Mouse (Mus musculus) intestine, embryonic 14.5 days (tissue): ENCODE results near the gene Pfn3. TPM values are rescaled to one million over a fixed set of nuclear protein-coding genes. Genes with fewer than 3 reads are reported as not detected.
A peak's percentile ranks its signal among the peaks of the same experiment; 100 is the strongest.
"Not testable (repeated sequence)": the region's sequence is repeated elsewhere in the genome, so short reads cannot be mapped to it uniquely, and the experiment has no call there.

ENCODE experiments used
- ATAC-seq: fragments of 200-750 bp; cut with Nextera tagmentation; replicated peaks from 2 replicates; pipeline ENCODE4 v1.8.0; 2017; ENCODE audit warnings: low read depth, moderate number of reproducible peaks, moderate TSS enrichment, moderate library complexity; ENCODE audit not compliant: low FRiP score, low TSS enrichment
- DNase-seq: peaks from one replicate; pipeline ENCODE4 v3.0.0-alpha.2; 2018; ENCODE audit warnings: low spot score
- H3K27ac ChIP-seq: fragments of 300-500 bp; sonication (generic); 2 replicates; pipeline ENCODE4 v1.5.1; 2014; ENCODE audit warnings: low read depth, mild to moderate bottlenecking, control low read depth
- H3K27me3 ChIP-seq: fragments of 300-500 bp; sonication (generic); replicated peaks from 2 replicates; pipeline ENCODE4 v1.6.1; 2014; ENCODE audit warnings: low read length, control low read depth; ENCODE audit not compliant: control insufficient read depth, insufficient read depth
- H3K36me3 ChIP-seq: fragments of 300-500 bp; sonication (generic); 2 replicates; pipeline ENCODE4 v1.6.1; 2014; ENCODE audit warnings: low read length, control low read depth; ENCODE audit not compliant: control insufficient read depth, insufficient read depth
- H3K4me1 ChIP-seq: fragments of 300-500 bp; sonication (generic); replicated peaks from 2 replicates; pipeline ENCODE4 v1.6.1; 2014; ENCODE audit warnings: low read length, control low read depth, mixed read lengths; ENCODE audit not compliant: control insufficient read depth, insufficient read depth
- H3K4me2 ChIP-seq: fragments of 300-500 bp; sonication (generic); 2 replicates; pipeline ENCODE4 v1.6.1; 2014; ENCODE audit warnings: low read length
- H3K4me3 ChIP-seq: fragments of 300-500 bp; sonication (generic); 2 replicates; pipeline ENCODE4 v1.5.1; 2014; ENCODE audit warnings: low read depth, low read length, control low read depth, mixed read lengths
- H3K9ac ChIP-seq: fragments of 300-500 bp; sonication (generic); 2 replicates; pipeline ENCODE4 v1.6.1; 2014; ENCODE audit warnings: mild to moderate bottlenecking, low read length
- H3K9me3 ChIP-seq: fragments of 300-500 bp; sonication (generic); 2 replicates; pipeline ENCODE4 v1.6.1; 2016; ENCODE audit warnings: low read length, control low read depth; ENCODE audit not compliant: control insufficient read depth
- WGBS: fragments of 180-500 bp; shearing (Covaris S2); extraction: QIAGEN DNeasy Blood & Tissue Kit; methylation state at CpG from one replicate; pipeline ENCODE4 v1.1.7; 2014; 5-methylcytosine and 5-hydroxymethylcytosine counted together
- polyA plus RNA-seq: library from polyadenylated mRNA; unstranded; fragments of >200 nt; fragmentation: Nextera tagmentation; extraction: Ambion mirVana; gene quantifications from 2 replicates; pipeline ENCODE4 v1.2.1, GENCODE M21; 2014

Pfn3 gene
- polyA plus RNA-seq, 1 experiment from 2014 or later = not detected

GRCm38 (mm10) chr13:55443799-55444285 is 28.8 kb upstream of the Pfn3 start:
- peaks cover 3% of the 10 kb centered on the region; the same call in 1 of the 2 replicates for H3K36me3 ChIP-seq
- H3K27ac ChIP-seq = peak overlapping the region; percentile 95
- H3K4me1 ChIP-seq = peaks cover 26% of the 10 kb centered on the region
- H3K9ac ChIP-seq = peak overlapping the region; percentile 55
- peak overlapping the region; percentile 61 for H3K4me2 ChIP-seq
- no peak for DNase-seq
- WGBS = 30% methylated on average over 9 of the region's 9 CpGs
- ATAC-seq = no peak
- H3K9me3 ChIP-seq = no peaks in the 10 kb centered on the region
- peak overlapping the region; percentile 87 for H3K4me3 ChIP-seq
- no peaks in the 10 kb centered on the region for H3K27me3 ChIP-seq

DNA sequence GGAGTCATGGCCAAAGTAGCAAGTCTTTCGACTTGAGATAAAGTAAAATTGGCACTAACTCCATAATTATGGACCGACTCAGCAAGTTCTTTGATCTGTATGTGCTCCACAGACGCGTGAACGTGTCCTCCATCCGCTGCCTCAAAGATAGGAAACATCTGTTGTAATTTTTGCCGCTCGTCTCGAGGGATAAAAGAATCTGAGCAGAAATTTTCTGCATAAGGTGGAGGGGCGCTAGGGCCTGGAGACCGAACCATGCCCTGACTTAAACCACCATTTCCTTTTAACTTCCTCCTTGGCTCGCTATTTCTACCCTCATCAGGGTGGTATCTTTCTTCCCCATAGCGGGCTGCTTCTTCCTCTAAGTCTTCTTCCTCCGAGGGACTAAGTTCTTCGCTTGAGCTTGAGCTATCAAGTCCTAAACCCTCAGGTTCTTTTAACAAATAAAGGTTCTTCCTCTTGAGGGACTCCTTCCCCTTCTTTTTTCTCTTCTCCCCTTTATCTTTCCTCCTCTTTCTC is 22.1 kb upstream of the Pfn3 start:
- not testable (repeated sequence) for H3K27me3 ChIP-seq, H3K27ac ChIP-seq, DNase-seq, H3K4me1 ChIP-seq, H3K36me3 ChIP-seq, ATAC-seq, H3K9ac ChIP-seq, H3K4me2 ChIP-seq, H3K9me3 ChIP-seq, H3K4me3 ChIP-seq
- 94% methylated on average over 15 of the region's 15 CpGs for WGBS

- no peak overlapping the region for H3K9ac ChIP-seq
- no peak for ATAC-seq
- H3K27me3 ChIP-seq = no peaks in the 10 kb centered on the region
- DNase-seq = no peak
- no peak overlapping the region for H3K27ac ChIP-seq
- peaks cover 4% of the 10 kb centered on the region; the same call in 1 of the 2 replicates for H3K9me3 ChIP-seq
- H3K36me3 ChIP-seq = no peaks in the 10 kb centered on the region
- H3K4me3 ChIP-seq = no peak overlapping the region
- H3K4me2 ChIP-seq = no peak overlapping the region
- no peaks in the 10 kb centered on the region for H3K4me1 ChIP-seq
- WGBS = 66% methylated on average over 10 of the region's 10 CpGs
Measured at GRCm38 (mm10) chr13:55431889-55432685, 17.1 kb upstream of the Pfn3 start.

- peaks cover 4% of the 10 kb centered on the region; the same call in 1 of the 2 replicates for H3K9me3 ChIP-seq
- no peak for ATAC-seq
- no peak for DNase-seq
- H3K9ac ChIP-seq = no peak overlapping the region
- H3K4me3 ChIP-seq = no peak overlapping the region
- H3K27me3 ChIP-seq = no peaks in the 10 kb centered on the region
- no peaks in the 10 kb centered on the region for H3K36me3 ChIP-seq
- no peak overlapping the region for H3K4me2 ChIP-seq
- 76% methylated on average over 2 of the region's 2 CpGs for WGBS
- no peaks in the 10 kb centered on the region for H3K4me1 ChIP-seq
- no peak overlapping the region for H3K27ac ChIP-seq
Measured at GRCm38 (mm10) chr13:55430566-55430965, 15.5 kb upstream of the Pfn3 start.

DNA sequence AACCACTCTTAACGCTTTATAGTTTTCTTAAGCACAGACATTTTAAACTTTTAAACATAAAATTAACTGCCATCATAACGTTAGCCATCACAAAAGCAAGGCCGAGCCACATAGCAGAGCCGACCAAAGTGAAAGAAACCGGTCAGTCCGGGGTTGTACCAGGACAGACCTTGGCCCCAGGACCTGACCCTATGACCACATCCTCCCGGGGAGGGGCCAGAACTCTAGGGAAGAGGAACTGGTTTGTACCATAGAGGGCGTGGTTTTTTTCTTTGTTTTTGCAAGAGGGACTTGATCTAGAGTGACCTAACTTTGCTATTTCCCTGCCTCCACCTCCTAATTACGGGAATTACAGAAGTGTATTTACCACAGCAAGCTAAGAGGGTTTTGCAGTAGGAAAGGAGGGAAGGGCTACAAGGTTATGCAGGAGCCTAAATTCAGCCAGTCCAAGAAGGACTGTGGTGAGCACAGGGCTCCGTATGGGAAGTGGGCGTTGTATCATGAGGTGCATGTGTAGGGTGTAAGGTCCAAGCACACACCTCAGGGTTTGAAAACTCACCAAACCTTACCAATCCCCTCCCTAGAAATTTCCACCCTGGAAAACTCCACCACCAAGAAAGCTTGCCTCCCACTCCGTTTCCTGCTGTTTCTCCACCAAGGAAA is 14.3 kb upstream of the Pfn3 start:
- ATAC-seq (no peak), DNase-seq (no peak)

DNA sequence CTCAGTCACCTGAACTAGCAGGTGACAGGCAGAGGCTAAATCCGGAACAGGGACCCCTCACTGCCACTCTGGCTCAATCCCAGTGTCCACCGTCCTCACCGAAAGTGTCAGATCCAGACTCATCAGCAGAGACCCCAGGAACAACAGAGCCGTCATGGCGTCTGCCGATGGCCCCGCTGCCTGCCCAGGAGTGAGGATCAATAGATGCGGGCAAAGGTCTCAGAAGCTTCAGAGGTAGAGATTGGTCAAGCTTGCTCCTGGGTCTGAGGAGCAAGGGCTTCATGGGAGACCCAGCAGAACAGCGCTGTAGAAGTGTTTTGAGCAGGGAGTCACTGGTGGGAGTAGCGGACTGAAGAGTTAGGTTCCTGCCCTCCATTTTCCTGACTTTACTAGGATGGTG is 11.6 kb upstream of the Pfn3 start, which contains the start of gene F12:
F12 (minus strand) TSS at position 181 of the 400 bp plus-strand sequence.
- no peak for ATAC-seq

More for the DNA sequence above, 14.3 kb upstream of the Pfn3 start:
- Histone ChIP-seq H3K4me3 (no peak overlapping the region), H3K4me1 (no peaks in the 10 kb centered on the region), H3K4me2 (no peak overlapping the region), H3K36me3 (no peaks in the 10 kb centered on the region), H3K9me3 (peaks cover 4% of the 10 kb centered on the region; the same call in 1 of the 2 replicates), H3K9ac (no peak overlapping the region), H3K27ac (no peak overlapping the region), H3K27me3 (no peaks in the 10 kb centered on the region)
- 61% methylated on average over 12 of the region's 12 CpGs for WGBS

GRCm38 (mm10) chr13:55420933-55421800 is 6.1 kb upstream of the Pfn3 start:
- H3K36me3 ChIP-seq = no peaks in the 10 kb centered on the region
- 13% methylated on average over 35 of the region's 35 CpGs for WGBS
- H3K4me2 ChIP-seq = peak overlapping the region; percentile 33
- ATAC-seq (peak; percentile 47), DNase-seq (peak; percentile 78)
- no peak overlapping the region for H3K9ac ChIP-seq
- H3K27ac ChIP-seq = no peak overlapping the region
- no peaks in the 10 kb centered on the region for H3K9me3 ChIP-seq
- H3K4me1 ChIP-seq = 0 out of 2 replicates have a peak, but pooled peaks cover 2% of the 10 kb centered on the region
- peak overlapping the region; percentile 2 for H3K4me3 ChIP-seq
- peaks cover 45% of the 10 kb centered on the region for H3K27me3 ChIP-seq

More for the DNA sequence above, 11.6 kb upstream of the Pfn3 start, which contains the start of gene F12:
- Histone ChIP-seq H3K9me3 (no peaks in the 10 kb centered on the region), H3K36me3 (no peaks in the 10 kb centered on the region), H3K27me3 (peaks cover 7% of the 10 kb centered on the region), H3K4me2 (no peak within 1 kb of the TSS), H3K9ac (no peak within 1 kb of the TSS), H3K27ac (no peak within 1 kb of the TSS), H3K4me3 (no peak within 1 kb of the TSS), H3K4me1 (no peaks in the 10 kb centered on the region)
- DNase-seq = no peak
- 87% methylated on average over 10 of the region's 10 CpGs for WGBS
